Comparison of ENCODE assay signal across 8 mouse cellular contexts in the genomic region with DNA sequence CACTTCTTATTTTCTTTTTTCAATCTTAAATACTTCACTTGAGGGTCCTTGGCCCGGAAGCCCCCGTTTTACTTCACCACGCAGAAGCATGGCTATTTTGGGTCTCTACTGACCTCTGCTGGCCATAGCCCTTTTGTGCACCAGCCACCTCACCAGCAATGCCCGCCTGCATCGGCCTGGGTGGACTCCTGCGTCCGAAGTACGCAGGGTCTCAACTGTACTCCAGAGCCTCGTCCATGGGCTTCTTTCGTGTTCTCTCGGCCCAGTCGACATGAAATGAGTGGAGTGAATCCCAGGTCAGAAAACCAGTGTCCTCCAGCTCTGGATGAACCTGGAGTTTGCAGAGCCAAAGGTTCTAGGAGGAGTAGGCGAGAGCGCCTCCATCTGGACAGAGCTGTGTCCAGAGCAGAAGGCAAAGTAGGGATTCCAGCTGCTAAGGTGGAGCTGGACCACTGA. TPM values are rescaled to one million over a fixed set of nuclear protein-coding genes. Genes with fewer than 3 reads are reported as not detected.
DNase-seq lines count a peak whose midpoint lies in the region; ATAC-seq lines count a peak whose summit lies in the region.

No protein-coding gene starts in this region.

- 3% methylated on average over 14 of the region's 14 CpGs for WGBS in hindbrain, embryonic 11.5 days
- WGBS in lung, embryonic 16.5 days = 1% methylated on average over 14 of the region's 14 CpGs

- H3K27me3 ChIP-seq in hindbrain, embryonic 11.5 days (ENCODE audit: control insufficient read depth, insufficient read depth, low read length) = no peaks in the 10 kb centered on the region
- H3K27me3 ChIP-seq in lung, embryonic 16.5 days (ENCODE audit: control insufficient read depth, insufficient read depth, low read depth, low read length) = no peaks in the 10 kb centered on the region; the same call in 1 of the 2 replicates

- peak overlapping the region; percentile 54 for H3K4me2 ChIP-seq in hindbrain, embryonic 11.5 days (replicated peaks; ENCODE audit: low read depth, low read length)
- peak overlapping the region; percentile 57 for H3K4me2 ChIP-seq in lung, embryonic 16.5 days (ENCODE audit: low read depth, low read length)

- H3K36me3 ChIP-seq in hindbrain, embryonic 11.5 days (ENCODE audit: control insufficient read depth, insufficient read depth, low read length) = no peaks in the 10 kb centered on the region
- no peaks in the 10 kb centered on the region for H3K36me3 ChIP-seq in lung, embryonic 16.5 days (ENCODE audit: control insufficient read depth, insufficient read depth, low read length)

- no peak overlapping the region for H3K27ac ChIP-seq in hindbrain, embryonic 11.5 days (ENCODE audit: low read depth, low read length)
- H3K27ac ChIP-seq in lung, embryonic 16.5 days (ENCODE audit: low read length) = no peak overlapping the region

- ATAC-seq in frontal cortex, adult (ENCODE audit: low TSS enrichment) = peak; percentile 95
- peak; percentile 67 for ATAC-seq in hindbrain, embryonic 11.5 days (ENCODE audit: low FRiP score)
- peak; percentile 71 for ATAC-seq in lung, embryonic 16.5 days (ENCODE audit: low read depth)

- H3K9me3 ChIP-seq in hindbrain, embryonic 11.5 days (ENCODE audit: control insufficient read depth, low read length) = no peaks in the 10 kb centered on the region
- H3K9me3 ChIP-seq in lung, embryonic 16.5 days (ENCODE audit: control insufficient read depth, low read length) = no peaks in the 10 kb centered on the region

- H3K9ac ChIP-seq in hindbrain, embryonic 11.5 days (ENCODE audit: low read depth, low read length) = peak overlapping the region; percentile 50; the same call in 1 of the 2 replicates
- H3K9ac ChIP-seq in lung, embryonic 16.5 days (ENCODE audit: low read length) = peak overlapping the region; percentile 40

- H3K4me3 ChIP-seq in hindbrain, embryonic 11.5 days (ENCODE audit: low read depth, low read length) = peak overlapping the region; percentile 24; the same call in 1 of the 2 replicates
- H3K4me3 ChIP-seq in lung, embryonic 16.5 days (ENCODE audit: low read length) = peak overlapping the region; percentile 43

- H3K4me1 ChIP-seq in hindbrain, embryonic 11.5 days (replicated peaks; ENCODE audit: control insufficient read depth, insufficient read depth, low read length) = no peaks in the 10 kb centered on the region
- H3K4me1 ChIP-seq in lung, embryonic 16.5 days (replicated peaks; ENCODE audit: control insufficient read depth, insufficient read depth, low read length) = no peaks in the 10 kb centered on the region

- DNase-seq in MN1 (ENCODE audit: low spot score) = peak; percentile 77
- peak; percentile 74 for DNase-seq in cerebellum, adult 9-11 months
- DNase-seq in hindbrain, embryonic 11.5 days (ENCODE audit: low spot score) = peak; percentile 93
- peak; percentile 57 for DNase-seq in layer of hippocampus, adult 9-11 months
- peak; percentile 68 for DNase-seq in ovary, postnatal 10 days (ENCODE audit: low spot score)
- DNase-seq in thymus, postnatal 14 days = peak; percentile 66

RNA-seq across cellular contexts. Expression of a gene that starts 14.9 kb away (rescaled TPM):
- polyA plus RNA-seq in hindbrain, embryonic 11.5 days (2014; fragmentation: Nextera tagmentation; extraction: Ambion mirVana) = 6.3 and 7.1 TPM in 2 replicates
- 0.43 and 0.67 TPM in 2 replicates for polyA plus RNA-seq in lung, embryonic 16.5 days (2015; fragmentation: Nextera tagmentation; extraction: Ambion mirVana)

RNA-seq across cellular contexts. Expression of a gene that starts 22.1 kb away (rescaled TPM):
- polyA plus RNA-seq in hindbrain, embryonic 11.5 days (2014; fragmentation: Nextera tagmentation; extraction: Ambion mirVana) = 5.6 and 6.1 TPM in 2 replicates
- polyA plus RNA-seq in lung, embryonic 16.5 days (2015; fragmentation: Nextera tagmentation; extraction: Ambion mirVana) = 7.0 and 9.5 TPM in 2 replicates

RNA-seq across cellular contexts. Expression of a gene that starts 57.8 kb away (rescaled TPM):
- 155 and 176 TPM in 2 replicates for polyA plus RNA-seq in hindbrain, embryonic 11.5 days (2014; fragmentation: Nextera tagmentation; extraction: Ambion mirVana)
- polyA plus RNA-seq in lung, embryonic 16.5 days (2015; fragmentation: Nextera tagmentation; extraction: Ambion mirVana) = 139 and 146 TPM in 2 replicates
